Mouse (Mus musculus): ENCODE data around the gene Dock1. TPM values are rescaled to one million over a fixed set of nuclear protein-coding genes. Genes with fewer than 3 reads are reported as not detected.

Gene Dock1
- total RNA-seq, 2 experiments from 2014 or later: 8.3 to 9.4 TPM

DNA sequence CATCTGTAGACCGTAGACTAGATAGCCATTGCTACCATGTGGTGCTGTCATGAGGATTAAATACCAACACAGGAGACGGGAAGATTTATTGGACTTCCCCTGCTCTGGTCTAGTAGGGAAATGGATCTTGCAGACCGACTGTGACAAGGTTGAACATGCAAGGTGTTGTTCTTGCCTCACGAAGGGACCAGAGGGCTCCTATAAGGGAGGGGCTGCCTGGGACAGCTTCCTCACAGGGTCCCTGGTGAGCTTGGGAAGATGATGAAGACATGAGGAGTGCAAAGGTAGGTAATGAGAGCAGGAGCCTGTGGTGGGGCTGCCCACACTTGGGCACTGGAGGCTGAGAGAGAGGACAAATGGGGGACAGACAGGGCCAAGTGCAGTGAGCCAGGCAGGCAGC, 25.0 kb downstream of the Dock1 start:
- DNase-seq: no peak

DNA sequence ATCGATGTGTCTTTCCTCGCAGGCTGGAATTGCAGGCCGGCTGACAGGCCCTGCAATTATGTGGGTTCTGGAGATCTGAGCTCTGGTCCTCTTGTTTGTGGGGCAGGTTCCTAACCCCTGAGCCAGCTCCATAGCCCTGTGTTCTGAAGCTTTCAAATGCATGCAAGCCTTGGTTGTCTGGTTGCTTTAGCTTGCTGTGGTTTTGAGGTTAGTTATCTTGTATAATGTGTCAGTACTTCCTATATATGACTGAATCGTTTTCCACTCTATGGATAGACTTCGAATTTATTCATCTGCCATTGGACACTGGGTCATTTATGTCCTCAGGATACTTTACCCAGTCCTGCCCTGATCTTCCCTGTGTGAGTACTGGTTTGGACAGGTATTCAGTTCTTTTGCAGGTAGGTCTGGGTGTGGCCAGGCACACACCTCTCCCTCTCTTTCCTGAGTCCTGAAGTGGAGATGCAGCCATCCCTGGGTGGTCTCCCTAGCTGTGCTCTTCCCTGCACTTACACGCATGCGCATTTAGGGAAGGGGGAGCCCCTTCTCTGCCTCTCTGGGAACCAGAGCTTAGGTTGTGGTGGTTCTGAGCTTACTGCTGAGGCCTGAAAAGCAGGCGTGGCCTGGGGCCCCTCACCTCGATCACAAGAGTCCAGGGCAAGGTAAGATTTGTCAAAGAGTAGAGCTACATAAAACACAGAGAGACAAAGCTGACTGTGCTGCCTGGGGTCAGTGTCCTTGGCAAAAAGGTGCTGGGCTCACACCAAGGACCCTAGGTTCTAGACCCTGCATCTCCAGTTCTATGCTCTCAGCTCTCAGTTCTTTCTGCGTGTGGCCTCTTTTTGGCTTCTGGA, 25.9 kb downstream of the Dock1 start:
- DNase-seq: no peak

DNA sequence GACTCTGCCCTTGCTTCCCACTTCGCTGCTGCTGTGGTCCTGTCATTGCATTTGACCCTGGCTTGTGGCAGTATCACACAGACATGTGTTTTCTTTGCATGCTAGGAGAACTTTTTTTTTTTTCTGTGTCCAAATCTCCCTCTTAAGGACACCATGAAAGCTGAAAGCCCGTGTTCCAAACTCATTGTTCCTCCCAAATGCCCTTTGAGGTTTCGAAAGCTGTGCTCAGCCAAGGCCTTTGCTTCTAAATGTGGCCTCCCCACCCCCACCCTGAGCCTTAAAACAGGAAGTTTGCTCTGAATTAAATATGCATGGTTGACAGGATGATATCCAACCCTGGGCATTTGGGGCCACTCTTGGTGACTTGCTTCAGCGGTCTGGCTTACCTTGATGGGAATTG, 27.0 kb downstream of the Dock1 start:
- no peak for DNase-seq

DNA sequence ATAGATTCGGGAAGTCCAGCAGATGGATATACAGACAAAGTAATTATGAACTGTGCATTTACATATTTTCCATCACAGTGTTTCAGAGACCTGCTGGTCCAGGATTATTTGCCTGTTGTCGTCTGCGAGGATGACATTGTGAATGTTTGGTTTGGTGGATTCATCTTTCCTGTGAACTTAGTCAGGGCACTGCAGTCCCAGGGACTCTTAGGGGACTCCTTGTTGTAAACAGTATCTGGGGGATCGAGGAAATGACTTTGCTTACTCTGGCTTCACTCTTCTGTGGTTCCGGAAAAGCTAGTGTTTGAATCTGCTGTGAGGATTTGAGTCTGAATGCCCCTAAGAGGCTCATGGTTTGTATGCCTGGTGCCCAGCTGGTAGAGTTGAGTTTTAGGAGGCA, 27.8 kb downstream of the Dock1 start:
- DNase-seq: no peak

DNA sequence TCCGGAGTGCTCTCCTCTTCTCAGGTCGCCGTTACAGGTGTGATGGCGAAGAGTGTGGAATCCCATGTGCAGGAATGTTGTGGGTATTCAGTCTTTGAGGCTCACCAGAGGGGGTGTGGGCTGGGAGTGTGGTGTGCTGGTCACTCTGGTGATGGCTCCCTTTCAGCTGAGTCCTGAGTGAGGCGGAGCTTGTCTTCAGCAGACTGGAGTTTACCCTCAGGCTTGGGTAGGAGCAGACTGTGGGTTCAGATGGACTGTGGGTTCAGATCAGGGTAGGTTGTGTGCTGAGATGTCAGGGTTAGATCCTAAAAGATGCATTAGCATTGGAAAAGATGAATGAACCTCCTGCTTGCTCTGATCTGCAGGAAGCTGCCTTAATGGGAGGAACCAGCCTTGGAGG, 29.5 kb downstream of the Dock1 start:
- DNase-seq: no peak

DNA sequence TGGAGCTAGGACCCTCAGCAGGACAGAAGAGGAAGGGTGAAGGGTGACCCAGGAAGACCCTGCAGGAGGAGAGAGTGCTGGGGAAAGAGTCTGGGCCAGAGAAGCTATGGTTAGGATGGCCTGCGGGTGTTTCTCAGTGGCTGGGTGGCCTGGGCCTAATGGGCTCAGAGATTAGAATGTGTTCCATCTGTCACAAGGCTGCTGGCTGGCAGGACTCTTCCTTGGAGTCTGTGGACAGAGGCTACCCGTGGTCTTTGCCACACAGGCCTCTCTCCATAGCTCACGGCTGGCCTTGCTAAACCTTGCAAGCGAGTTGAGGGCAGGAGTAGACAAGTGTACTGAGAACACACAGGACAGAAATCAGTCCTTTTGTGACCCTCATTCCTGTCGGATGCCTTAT, 32.0 kb downstream of the Dock1 start:
- no peak for DNase-seq

DNA sequence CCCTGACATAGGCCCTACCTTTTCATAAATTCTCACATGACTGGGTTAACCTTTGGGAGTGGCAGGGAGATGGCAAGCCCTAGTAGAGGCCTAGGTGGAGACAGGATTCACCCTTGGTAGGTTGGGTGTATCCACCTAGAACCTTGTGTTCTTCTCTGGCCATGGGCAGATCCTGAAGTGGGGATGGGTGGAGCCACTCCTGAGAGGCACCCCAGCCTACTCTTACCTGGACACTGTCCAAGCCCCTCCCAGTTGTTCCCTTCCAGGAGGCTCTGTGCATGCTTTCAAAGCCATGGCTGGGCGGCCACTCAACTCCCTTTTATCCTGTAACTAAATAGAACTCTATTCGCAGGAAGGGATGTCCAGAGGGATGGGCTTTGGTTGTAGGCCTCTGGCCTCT, 33.2 kb downstream of the Dock1 start:
- DNase-seq: no peak

DNA sequence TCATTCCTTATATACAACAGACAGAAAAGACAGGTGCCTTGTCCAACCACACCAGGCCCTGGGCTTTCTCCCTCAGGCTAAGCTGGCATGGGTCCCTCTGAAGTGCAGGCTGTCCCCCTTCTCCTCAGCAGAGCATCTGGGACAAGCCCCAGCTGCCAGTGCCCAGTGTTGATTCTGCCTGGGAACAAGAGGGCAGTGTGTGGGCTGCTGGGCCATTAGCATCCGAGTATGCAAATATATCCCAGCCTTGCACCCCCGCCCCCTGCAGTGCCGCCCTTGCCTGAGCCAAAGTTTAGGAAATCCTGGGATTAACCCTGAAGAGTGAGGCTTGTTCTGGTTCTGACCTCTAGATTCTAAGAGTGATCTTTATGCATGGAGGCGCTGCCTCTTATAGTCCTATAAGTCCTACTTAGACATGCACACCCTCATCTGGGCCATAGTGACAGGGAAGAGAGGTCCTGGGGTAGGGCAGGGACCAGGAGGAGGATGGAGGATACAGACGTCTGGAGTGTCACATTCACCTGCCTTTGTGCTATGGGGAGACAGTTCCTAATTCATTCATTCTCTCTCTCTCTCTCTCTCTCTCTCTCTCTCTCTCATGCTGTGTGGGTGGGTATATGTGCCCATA, 38.9 kb downstream of the Dock1 start:
- DNase-seq: no peak

DNA sequence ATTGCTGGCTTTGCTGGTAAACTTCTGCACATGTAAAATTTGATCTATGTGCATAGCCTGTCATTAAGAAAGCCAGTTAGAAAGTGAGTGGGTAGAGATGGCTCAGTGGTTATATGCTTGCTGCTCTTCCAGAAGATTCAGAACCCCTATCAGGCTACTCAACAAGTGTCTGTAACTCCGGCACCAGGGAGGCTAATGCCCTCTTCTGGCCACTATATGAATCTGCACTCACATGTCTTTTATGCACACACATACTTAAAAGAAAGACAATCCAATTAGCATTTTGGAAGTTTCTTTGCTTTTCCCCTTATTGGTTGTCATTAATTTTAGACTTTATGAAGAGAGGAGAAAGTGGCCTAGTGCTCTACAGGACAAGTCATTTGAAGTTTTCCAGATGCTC, 41.1 kb downstream of the Dock1 start:
- DNase-seq: no peak

DNA sequence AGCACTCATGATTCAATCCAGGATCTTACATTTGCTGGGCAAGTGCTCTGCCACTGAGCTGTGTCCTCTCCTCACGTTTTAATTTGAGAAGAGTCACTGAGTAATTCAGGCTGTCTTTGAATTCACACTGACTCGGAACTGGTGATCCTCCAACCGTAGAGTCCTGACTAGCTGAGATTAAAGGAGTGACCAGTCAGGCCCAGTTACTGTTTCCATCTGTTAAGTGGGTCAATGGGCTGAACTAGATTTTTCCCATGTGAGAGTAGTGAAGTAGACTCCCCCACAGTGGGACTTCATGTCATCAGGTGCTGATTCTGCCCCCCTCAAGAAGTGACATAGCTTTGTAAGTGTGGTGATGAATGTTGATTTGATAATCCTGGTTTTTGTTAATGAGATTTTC, 49.0 kb downstream of the Dock1 start:
- DNase-seq: no peak

DNA sequence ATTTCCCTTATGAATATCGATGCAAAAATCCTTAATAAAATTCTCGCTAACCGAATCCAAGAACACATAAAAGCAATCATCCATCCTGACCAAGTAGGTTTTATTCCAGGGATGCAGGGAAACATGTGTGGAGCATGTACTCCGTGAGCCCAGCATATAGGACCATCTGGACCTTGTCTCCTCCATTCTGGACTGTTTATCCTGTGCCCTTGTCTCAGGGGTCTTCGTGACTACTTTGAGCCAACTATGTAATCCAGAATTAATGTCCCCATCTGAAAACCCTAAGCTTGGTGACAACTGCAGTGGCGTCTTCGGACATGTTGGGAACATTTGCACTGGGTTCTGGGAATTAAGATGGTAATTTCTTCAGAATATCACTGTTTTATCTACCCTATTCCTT, 51.9 kb downstream of the Dock1 start:
- no peak for DNase-seq

DNA sequence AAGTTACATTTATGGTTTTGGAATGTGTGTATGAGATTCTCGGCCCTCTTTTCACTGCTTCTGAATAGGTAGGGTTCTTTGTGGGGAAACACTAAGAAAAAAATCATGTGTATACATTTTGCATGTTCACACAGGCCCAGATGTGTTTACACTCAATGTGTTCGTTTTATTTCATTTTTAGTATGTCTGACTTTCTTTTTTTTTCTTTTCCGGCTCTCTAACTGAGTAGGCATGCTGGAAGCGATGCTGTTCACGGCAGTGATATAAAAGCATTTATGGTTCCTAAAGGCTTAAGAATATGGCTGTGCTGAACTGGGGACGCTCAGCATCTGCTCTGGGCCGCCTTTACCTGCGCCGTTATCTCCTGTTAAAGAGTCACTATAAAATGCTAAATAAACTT, 52.5 kb downstream of the Dock1 start:
- no peak for DNase-seq

DNA sequence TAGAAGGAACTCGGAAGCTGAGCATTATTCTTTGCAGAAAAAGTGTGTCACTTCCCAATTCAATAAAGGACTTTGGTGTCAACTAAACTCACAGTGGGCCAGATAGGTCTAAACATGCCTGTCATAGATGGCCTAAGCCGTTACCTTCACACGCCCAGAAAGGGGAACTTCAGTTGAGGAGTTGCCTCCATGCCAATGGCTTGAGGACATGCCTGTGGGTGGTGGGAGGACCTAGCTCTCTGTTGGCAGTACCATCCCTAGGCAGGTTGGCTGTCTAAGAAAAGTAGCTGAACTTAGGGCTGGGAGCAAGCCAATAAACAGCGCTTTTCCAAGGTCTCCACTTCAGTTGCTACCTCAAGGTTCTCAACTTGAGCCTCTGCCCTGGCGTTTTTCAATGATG, 53.1 kb downstream of the Dock1 start:
- DNase-seq: no peak

DNA sequence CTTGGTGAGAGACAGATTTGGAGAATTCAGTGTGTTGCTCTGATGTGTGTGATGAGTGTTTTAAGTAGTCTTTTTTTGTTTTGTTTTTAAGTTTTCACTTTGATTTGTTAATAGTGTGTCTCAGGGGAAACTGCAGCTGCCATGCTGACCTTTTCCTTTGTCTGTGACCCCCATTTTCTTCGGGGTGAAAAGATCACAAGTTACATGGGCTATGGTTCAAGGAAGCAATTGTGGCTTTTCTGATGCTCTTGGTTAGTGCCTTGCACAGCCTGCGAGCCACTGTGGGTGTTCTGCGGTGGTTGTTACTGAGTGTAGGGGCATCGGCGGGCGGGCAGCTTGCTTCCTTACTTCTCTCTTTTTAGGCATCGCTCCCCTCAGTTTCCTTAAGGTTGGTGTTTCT, 54.4 kb downstream of the Dock1 start:
- DNase-seq: no peak

DNA sequence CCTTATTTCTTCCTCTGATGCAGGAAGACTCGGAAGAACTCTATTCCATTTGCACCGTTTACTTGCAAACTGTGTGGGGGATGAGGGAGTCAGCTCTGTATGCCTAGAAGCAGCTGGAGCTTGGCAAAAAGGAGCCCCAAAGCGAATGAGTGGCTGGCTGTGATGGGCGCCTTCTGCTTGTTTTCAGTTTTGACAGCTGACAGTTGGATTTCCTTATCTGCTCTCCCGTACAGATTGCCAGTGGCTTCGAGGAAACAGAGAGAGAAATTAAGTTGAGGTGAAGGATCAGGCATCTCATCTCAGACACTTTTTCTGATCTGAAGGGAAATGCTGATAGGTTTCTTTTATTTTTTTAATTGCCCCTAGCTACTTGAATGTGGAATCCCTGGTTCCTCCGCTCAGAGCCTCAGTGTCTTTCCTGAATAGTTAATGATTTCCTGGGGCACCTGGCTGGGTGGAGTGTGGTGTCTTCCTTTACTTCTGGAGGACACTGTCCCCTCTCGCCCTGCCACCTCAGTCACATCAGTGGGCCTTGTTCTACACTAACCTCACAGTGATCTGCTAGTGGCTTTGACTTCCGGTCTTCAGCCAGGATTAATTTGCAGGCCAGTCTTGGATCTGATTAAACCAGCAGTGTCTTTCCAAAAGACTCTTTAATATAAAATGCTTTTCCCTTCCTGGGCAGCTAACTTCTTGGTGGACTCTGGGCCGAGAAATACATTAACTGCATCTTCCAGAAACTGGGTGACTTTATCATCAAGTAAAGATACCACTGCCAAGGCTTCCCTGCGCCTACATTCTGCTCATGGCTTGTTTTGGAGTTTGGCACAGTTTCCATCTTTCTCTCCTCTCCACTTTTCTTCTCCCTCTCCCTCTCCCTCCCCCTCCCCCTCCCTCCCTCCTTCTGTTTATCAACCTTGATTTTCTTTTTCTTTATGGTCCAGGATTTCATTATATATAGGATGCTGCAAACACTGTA, 55.4 kb downstream of the Dock1 start:
- DNase-seq: no peak

DNA sequence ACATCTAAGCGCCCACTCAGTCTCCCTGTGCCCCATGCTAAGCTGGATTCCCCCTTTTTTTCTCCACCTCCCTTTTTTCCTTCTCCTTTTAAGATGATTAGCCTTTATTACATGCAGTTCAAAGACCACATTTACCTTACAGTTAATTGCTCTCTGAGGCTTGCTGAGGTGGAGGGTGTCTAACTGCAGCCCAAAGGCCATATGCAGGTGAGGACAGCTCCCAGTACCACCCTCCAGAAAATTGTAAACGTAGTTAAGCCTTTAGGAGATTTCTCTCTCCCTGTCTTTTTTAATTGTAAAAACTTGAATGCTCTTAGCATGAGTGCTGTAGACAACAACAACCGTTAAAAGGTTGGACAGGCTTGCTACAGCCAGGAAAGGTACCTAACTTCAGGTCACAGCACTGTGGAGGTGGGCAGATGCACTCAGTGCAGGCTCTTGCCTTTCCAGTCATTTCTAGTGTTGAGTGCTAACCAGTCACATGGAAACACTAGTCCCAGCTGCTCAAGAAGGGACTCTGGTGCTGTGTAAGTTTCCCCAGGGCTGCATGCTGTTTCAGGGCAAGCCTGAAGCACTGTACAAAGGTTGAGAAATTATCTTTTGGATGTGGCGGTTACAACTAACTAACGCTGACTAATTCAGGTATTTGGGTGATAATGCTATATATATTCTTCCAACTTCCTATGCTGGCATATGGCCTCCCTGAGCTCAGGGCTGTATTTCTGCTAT, 56.2 kb downstream of the Dock1 start:
- DNase-seq: no peak

DNA sequence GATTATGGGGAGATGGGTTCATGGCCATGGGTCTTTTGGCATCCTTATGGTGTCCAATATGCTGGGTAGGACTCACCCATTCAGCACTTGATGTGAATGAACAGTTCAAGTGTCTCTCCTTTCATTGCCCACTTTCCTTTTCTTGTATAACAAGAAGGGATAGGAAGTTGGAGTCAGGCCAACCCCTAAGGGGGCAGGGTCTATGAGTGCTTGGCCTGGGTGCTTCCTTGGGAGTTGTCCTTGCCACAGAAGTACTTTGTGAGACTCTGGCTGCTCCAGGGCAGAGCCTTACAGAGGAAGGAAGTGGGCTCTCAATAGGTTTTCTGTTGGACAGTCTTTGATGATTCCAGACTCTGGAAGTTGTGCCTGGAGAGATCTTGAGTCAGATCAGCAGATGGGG, 58.9 kb downstream of the Dock1 start:
- DNase-seq: no peak

DNA sequence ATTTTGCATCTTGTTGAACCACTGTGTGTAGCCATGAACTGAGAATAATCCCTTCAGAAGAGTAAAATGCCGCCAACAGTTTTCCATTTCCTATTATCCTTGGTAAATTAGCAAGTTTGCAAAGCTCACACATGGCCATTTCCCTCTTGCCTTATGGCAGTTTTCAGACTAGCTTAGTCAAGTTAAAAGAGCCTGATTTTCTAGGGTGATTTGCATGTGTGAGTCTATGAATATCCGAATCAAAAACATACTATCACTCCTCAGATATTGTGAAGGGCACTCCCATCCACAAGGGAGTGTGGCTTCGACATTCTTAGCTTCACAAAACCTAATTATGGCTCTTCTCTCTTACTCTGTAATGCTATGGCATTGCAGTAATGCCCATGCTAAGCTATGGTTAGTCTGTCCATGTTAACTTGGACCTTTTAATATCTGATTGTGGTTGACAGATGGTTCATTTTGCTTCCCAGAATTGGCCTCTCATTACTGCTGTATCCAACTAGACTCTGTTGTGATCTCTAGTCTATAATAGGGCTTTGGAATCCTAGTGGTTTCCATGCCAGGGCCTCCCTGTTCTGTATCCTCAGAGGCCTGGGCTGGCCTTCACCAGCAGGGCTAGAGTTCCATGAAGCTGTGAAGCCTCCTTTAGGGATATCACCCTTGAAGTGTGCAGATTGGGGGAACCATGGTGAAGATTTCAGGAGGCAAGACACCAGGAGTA, 60.1 kb downstream of the Dock1 start:
- no peak for DNase-seq

DNA sequence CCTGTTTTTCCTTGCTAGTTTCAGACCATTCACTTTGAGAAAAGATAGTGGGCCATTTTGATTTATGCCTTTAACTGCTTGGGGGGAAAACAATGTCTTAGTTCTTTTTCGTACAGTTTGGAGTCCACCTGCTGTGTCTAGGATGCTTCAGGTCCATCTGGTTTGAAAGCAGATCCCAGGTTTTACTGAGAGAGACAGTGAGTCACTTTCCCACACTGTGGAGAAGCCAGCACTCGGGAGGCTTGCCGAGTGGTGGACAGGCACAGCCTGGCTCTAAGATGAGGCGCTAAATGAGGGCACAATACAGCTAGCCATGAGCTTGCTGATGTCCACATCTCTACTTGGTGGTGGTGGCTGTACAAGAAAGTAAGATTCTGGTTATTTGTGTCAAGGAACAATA, 76.6 kb downstream of the Dock1 start:
- no peak for DNase-seq

DNA sequence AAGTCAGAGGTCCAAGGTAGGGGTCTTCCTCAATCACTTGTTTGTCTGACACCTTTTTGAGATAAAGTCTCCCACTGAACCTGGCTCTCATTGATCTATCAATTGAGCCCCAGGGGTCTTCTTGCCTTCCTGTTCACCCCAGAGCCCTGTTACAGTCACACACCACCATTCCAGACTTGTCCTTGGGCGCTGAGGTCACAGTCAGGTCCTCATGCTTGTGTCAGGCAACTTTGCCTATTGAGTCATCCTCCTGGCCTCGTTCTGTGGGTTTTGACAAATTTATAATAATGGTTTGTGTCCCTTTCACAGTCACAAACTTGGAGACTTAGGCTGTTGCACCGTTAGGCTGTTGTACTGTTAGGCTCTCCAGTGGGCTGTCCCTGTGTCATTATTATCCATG, 77.9 kb downstream of the Dock1 start:
- no peak for DNase-seq

DNA sequence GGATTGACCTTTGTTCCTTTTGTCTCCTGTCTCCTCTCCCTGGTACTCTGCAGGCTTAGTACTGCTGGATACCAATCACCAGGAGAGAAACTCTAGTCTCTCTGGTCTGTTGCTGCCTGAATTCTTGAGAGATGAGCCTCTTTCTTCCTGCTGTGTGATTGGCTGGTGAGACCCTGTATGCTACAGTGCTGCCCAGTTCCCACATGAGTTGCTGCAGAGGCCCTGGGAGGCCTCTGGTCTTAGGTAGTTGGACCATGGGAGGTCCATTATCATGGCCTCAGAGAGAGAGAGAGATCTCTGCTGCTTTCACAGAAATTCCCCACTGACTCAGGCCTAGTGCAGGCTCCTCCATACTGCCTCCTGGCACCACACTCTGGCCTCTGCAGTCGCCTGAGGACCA, 79.2 kb downstream of the Dock1 start:
- no peak for DNase-seq

DNA sequence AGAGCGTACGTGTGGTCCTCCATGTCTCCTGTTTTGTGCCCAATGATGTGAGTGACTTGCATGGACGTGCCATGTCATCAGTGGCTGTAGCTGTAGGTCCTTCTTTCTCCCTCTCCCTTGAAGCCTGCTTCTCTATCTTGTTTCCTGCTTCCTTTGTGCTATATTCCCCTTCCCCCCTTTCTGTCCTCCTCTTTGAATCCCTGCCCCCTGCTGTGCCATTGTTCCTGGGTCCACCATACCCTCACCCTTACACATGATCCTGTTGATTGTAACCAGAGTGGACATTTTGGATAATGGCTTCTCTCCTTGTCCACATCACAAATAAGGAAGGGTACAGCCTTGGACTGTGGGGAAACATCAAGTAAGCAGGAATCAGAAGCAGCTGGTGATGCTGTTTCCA, 81.0 kb downstream of the Dock1 start:
- DNase-seq: no peak
